Mouse (Mus musculus): ENCODE results near the gene Zg16.

DNA sequence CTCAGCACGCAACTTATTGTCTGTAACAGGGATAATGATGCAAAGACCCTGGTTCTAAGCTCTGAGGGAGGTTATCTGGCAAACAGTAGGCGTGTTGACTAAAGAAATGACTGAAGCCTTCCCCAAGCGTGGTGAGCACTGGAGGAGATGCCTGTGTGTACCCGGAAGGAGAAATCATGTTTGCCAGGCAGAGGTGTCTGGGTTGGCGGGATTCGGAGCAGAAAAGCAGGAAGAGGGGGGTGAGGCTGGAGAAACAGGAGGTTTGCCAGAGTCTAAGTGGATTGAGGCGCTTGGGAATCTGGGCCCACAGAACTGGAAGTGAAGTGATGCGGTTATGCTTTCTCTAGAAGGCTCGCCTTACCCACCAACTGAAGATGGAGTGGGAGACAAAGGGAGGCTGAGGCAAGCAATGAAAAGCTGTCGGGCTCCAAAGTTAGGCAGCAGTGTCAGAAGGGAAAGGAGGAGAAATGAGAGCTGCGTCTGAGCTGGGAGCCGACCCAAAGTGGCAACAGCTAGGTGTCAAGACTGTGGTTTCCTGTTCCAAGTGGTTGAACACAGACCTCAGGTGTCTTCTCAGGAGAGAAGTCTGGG, 25.2 kb upstream of the Zg16 start:
- TF ChIP-seq EP300 (IDR thresholded peaks at IDR 0.05; ENCODE audit: low read depth) (no peak), CTCF (IDR thresholded peaks at IDR 0.05; ENCODE audit: low read depth) (no peak)

All from heart, postnatal 0 days (tissue).